Mouse (Mus musculus) lung, postnatal 0 days (tissue): ENCODE data around the gene Top1.

ENCODE experiments used
- CTCF ChIP-seq: IDR thresholded peaks from 2 replicates; pipeline ENCODE4 v1.5.1; 2016; ENCODE audit warnings: antibody characterized with exemption, mild to moderate bottlenecking
- EP300 ChIP-seq: IDR thresholded peaks from 2 replicates; pipeline ENCODE4 v1.6.1; 2016; ENCODE audit warnings: antibody characterized with exemption, mild to moderate bottlenecking, control low read depth

DNA sequence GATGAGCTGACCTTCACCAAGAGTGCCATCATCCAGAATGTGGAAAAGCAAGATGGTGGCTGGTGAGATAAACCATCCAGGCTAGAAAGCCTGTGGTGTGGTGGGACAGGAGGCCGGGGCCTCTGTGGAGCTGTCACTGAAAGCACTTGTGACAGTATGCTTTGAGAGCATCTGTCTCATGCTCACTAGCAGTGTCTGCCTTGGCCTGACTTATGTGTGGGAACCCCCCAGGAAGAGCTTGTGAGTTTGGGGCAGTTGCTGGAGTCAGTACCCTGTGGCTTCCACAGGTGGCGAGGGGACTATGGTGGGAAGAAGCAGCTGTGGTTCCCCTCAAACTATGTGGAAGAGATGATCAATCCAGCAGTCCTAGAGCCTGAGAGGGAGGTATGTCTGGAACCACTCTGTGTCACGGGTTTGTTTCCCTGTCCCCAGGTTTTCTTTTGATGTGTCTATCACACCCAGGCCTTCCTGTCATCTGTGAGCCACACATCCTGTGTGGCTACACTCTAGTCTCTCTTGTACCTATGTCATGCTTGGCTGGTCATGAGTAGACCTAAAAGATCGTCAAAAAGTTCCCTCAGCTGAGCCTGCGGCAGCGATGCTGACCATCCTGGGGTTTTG lies 111.0 kb downstream of the Top1 start:
- TF ChIP-seq CTCF: no peak
- TF ChIP-seq EP300: no peak
